Mouse (Mus musculus) liver, embryonic 12.5 days (tissue): Measurements from ENCODE around the gene Mgat4c. TPM values are rescaled to one million over a fixed set of nuclear protein-coding genes. Genes with fewer than 3 reads are reported as not detected.

ENCODE experiments used
- ATAC-seq: fragments of 200-750 bp; cut with Nextera tagmentation; 2 replicates; pipeline ENCODE4 v1.8.0; 2017; ENCODE audit warnings: moderate number of reproducible peaks, mild to moderate bottlenecking, moderate library complexity
- H3K27ac ChIP-seq: fragments of 300-500 bp; sonication (generic); 2 replicates; pipeline ENCODE4 v1.5.1; 2016; ENCODE audit warnings: mild to moderate bottlenecking
- H3K27me3 ChIP-seq: fragments of 300-500 bp; sonication (generic); replicated peaks from 2 replicates; pipeline ENCODE4 v1.6.1; 2016; ENCODE audit warnings: mild to moderate bottlenecking, moderate library complexity
- H3K36me3 ChIP-seq: fragments of 300-500 bp; sonication (generic); 2 replicates; pipeline ENCODE4 v1.6.1; 2016; ENCODE audit warnings: mild to moderate bottlenecking, moderate library complexity
- H3K4me1 ChIP-seq: fragments of 300-500 bp; sonication (generic); 2 replicates; pipeline ENCODE4 v1.6.1; 2016
- H3K4me2 ChIP-seq: fragments of 300-500 bp; sonication (generic); 2 replicates; pipeline ENCODE4 v1.6.1; 2016; ENCODE audit warnings: mild to moderate bottlenecking, moderate library complexity
- H3K4me3 ChIP-seq: fragments of 300-500 bp; sonication (generic); 2 replicates; pipeline ENCODE4 v1.5.1; 2016; ENCODE audit warnings: mild to moderate bottlenecking, moderate library complexity
- H3K9ac ChIP-seq: fragments of 300-500 bp; sonication (generic); 2 replicates; pipeline ENCODE4 v1.6.1; 2016; ENCODE audit warnings: mild to moderate bottlenecking, moderate library complexity
- H3K9me3 ChIP-seq: fragments of 300-500 bp; sonication (generic); replicated peaks from 2 replicates; pipeline ENCODE4 v1.6.1; 2016; ENCODE audit warnings: mild to moderate bottlenecking, moderate library complexity
- WGBS: fragments of 180-500 bp; shearing (Covaris S2); methylation state at CpG from one replicate; pipeline ENCODE4 v1.1.7; 2016; ENCODE audit not compliant: insufficient replicate concordance; 5-methylcytosine and 5-hydroxymethylcytosine counted together
- polyA plus RNA-seq: library from polyadenylated mRNA; unstranded; fragments of >200 nt; fragmentation: Nextera tagmentation; extraction: Ambion mirVana; gene quantifications from 2 replicates; pipeline ENCODE4 v1.2.1, GENCODE M21; 2016

Gene Mgat4c
- not detected in 2 replicates for polyA plus RNA-seq

GRCm38 (mm10) chr10:101681437-101681912 lies at the start of gene Mgat4c:
Gene Mgat4c, plus strand, starts transcription at chr10:101681487.
- Histone ChIP-seq H3K4me2 (no peak within 1 kb of the TSS), H3K27me3 (no peaks in the 10 kb centered on the region), H3K36me3 (no peaks in the 10 kb centered on the region), H3K4me1 (no peaks in the 10 kb centered on the region), H3K9me3 (no peaks in the 10 kb centered on the region), H3K9ac (no peak within 1 kb of the TSS), H3K27ac (no peak within 1 kb of the TSS), H3K4me3 (no peak within 1 kb of the TSS)
- no peak for ATAC-seq
- WGBS = 58% methylated on average over 6 of the region's 6 CpGs

GRCm38 (mm10) chr10:101635266-101635665 lies 46.0 kb upstream of the Mgat4c start:
- no peaks in the 10 kb centered on the region for H3K9me3 ChIP-seq
- ATAC-seq = no peak
- no peaks in the 10 kb centered on the region for H3K4me1 ChIP-seq
- H3K27ac ChIP-seq = no peak overlapping the region
- no peak overlapping the region for H3K4me2 ChIP-seq
- no peaks in the 10 kb centered on the region for H3K36me3 ChIP-seq
- no peaks in the 10 kb centered on the region for H3K27me3 ChIP-seq
- WGBS = 65% methylated on average over 6 of the region's 6 CpGs
- H3K4me3 ChIP-seq = no peak overlapping the region
- H3K9ac ChIP-seq = no peak overlapping the region

- H3K4me2 ChIP-seq = no peak overlapping the region
- H3K27me3 ChIP-seq = no peaks in the 10 kb centered on the region
- no peak overlapping the region for H3K4me3 ChIP-seq
- H3K4me1 ChIP-seq = no peaks in the 10 kb centered on the region
- H3K27ac ChIP-seq = no peak overlapping the region
- H3K36me3 ChIP-seq = no peaks in the 10 kb centered on the region
- no peak overlapping the region for H3K9ac ChIP-seq
- no peak for ATAC-seq
- H3K9me3 ChIP-seq = no peaks in the 10 kb centered on the region
- 52% methylated on average over 2 of the region's 2 CpGs for WGBS
Measured at GRCm38 (mm10) chr10:101641048-101641447, 40.2 kb upstream of the Mgat4c start.

- no peaks in the 10 kb centered on the region for H3K4me1 ChIP-seq
- no peaks in the 10 kb centered on the region for H3K27me3 ChIP-seq
- no peaks in the 10 kb centered on the region for H3K9me3 ChIP-seq
- no peaks in the 10 kb centered on the region for H3K36me3 ChIP-seq
- no peak overlapping the region for H3K4me3 ChIP-seq
- no peak overlapping the region for H3K4me2 ChIP-seq
- no peak for ATAC-seq
- 73% methylated on average over 5 of the region's 5 CpGs for WGBS
- H3K27ac ChIP-seq = no peak overlapping the region
- H3K9ac ChIP-seq = no peak overlapping the region
Measured at GRCm38 (mm10) chr10:101681914-101682313, 627 bp downstream of the Mgat4c start.

GRCm38 (mm10) chr10:101761828-101762227 lies 80.5 kb downstream of the Mgat4c start:
- no peaks in the 10 kb centered on the region for H3K4me1 ChIP-seq

GRCm38 (mm10) chr10:101770688-101771087 lies 89.4 kb downstream of the Mgat4c start:
- ATAC-seq = no peak
- Histone ChIP-seq H3K36me3 (no peaks in the 10 kb centered on the region), H3K27ac (no peak overlapping the region), H3K4me1 (no peaks in the 10 kb centered on the region), H3K27me3 (no peaks in the 10 kb centered on the region), H3K4me3 (no peak overlapping the region), H3K4me2 (no peak overlapping the region), H3K9me3 (no peaks in the 10 kb centered on the region), H3K9ac (no peak overlapping the region)
- WGBS = 82% methylated on average over 1 of the region's 1 CpGs

More at GRCm38 (mm10) chr10:101761828-101762227, 80.5 kb downstream of the Mgat4c start:
- H3K9me3 ChIP-seq = no peaks in the 10 kb centered on the region
- no peak for ATAC-seq
- 53% methylated on average over 3 of the region's 3 CpGs for WGBS
- no peaks in the 10 kb centered on the region for H3K36me3 ChIP-seq
- H3K9ac ChIP-seq = no peak overlapping the region
- no peak overlapping the region for H3K27ac ChIP-seq
- H3K27me3 ChIP-seq = no peaks in the 10 kb centered on the region
- no peak overlapping the region for H3K4me2 ChIP-seq
- H3K4me3 ChIP-seq = no peak overlapping the region

- no peaks in the 10 kb centered on the region for H3K36me3 ChIP-seq
- no peak overlapping the region for H3K4me3 ChIP-seq
- H3K9ac ChIP-seq = no peak overlapping the region
- H3K27ac ChIP-seq = no peak overlapping the region
- no peaks in the 10 kb centered on the region for H3K9me3 ChIP-seq
- H3K4me1 ChIP-seq = no peaks in the 10 kb centered on the region
- 73% methylated on average over 4 of the region's 4 CpGs for WGBS
- no peak for ATAC-seq
- no peaks in the 10 kb centered on the region for H3K27me3 ChIP-seq
- no peak overlapping the region for H3K4me2 ChIP-seq
Measured at GRCm38 (mm10) chr10:101771157-101771556, 89.9 kb downstream of the Mgat4c start.

- WGBS = 63% methylated on average over 3 of the region's 3 CpGs
- no peak overlapping the region for H3K27ac ChIP-seq
- no peak overlapping the region for H3K9ac ChIP-seq
- no peaks in the 10 kb centered on the region for H3K4me1 ChIP-seq
- H3K27me3 ChIP-seq = no peaks in the 10 kb centered on the region
- H3K4me2 ChIP-seq = no peak overlapping the region
- ATAC-seq = no peak
- no peak overlapping the region for H3K4me3 ChIP-seq
- no peaks in the 10 kb centered on the region for H3K9me3 ChIP-seq
- no peaks in the 10 kb centered on the region for H3K36me3 ChIP-seq
Measured at GRCm38 (mm10) chr10:101783161-101783744, 102.0 kb downstream of the Mgat4c start.

- Histone ChIP-seq H3K27me3 (no peaks in the 10 kb centered on the region), H3K4me1 (no peaks in the 10 kb centered on the region), H3K9me3 (no peaks in the 10 kb centered on the region), H3K4me2 (no peak overlapping the region), H3K9ac (no peak overlapping the region), H3K4me3 (no peak overlapping the region), H3K36me3 (no peaks in the 10 kb centered on the region), H3K27ac (no peak overlapping the region)
- 56% methylated on average over 1 of the region's 1 CpGs for WGBS
- ATAC-seq = no peak
Measured at GRCm38 (mm10) chr10:101795507-101795906, 114.2 kb downstream of the Mgat4c start.

GRCm38 (mm10) chr10:101798831-101799474 lies 117.7 kb downstream of the Mgat4c start:
- Histone ChIP-seq H3K9ac (no peak overlapping the region), H3K4me3 (no peak overlapping the region), H3K4me1 (no peaks in the 10 kb centered on the region), H3K27ac (no peak overlapping the region), H3K4me2 (no peak overlapping the region), H3K27me3 (no peaks in the 10 kb centered on the region), H3K36me3 (no peaks in the 10 kb centered on the region), H3K9me3 (no peaks in the 10 kb centered on the region)
- 60% methylated on average over 2 of the region's 2 CpGs for WGBS
- ATAC-seq = no peak

- no peak for ATAC-seq
- 93% methylated on average over 2 of the region's 2 CpGs for WGBS
- H3K4me2 ChIP-seq = no peak overlapping the region
Measured at GRCm38 (mm10) chr10:101808768-101809167, 127.5 kb downstream of the Mgat4c start.

GRCm38 (mm10) chr10:101816902-101817301 lies 135.6 kb downstream of the Mgat4c start:
- Histone ChIP-seq H3K4me2 (no peak overlapping the region), H3K4me1 (no peaks in the 10 kb centered on the region), H3K27ac (no peak overlapping the region), H3K4me3 (no peak overlapping the region), H3K36me3 (no peaks in the 10 kb centered on the region), H3K27me3 (no peaks in the 10 kb centered on the region), H3K9me3 (no peaks in the 10 kb centered on the region), H3K9ac (no peak overlapping the region)
- ATAC-seq = no peak
- WGBS = 67% methylated on average over 5 of the region's 5 CpGs

More at GRCm38 (mm10) chr10:101808768-101809167, 127.5 kb downstream of the Mgat4c start:
- no peak overlapping the region for H3K9ac ChIP-seq
- no peaks in the 10 kb centered on the region for H3K9me3 ChIP-seq
- no peaks in the 10 kb centered on the region for H3K27me3 ChIP-seq
- no peaks in the 10 kb centered on the region for H3K4me1 ChIP-seq
- no peak overlapping the region for H3K4me3 ChIP-seq
- no peak overlapping the region for H3K27ac ChIP-seq
- H3K36me3 ChIP-seq = no peaks in the 10 kb centered on the region
